Mouse (Mus musculus) urinary bladder, postnatal 14 days (tissue): ENCODE measurements around the gene Ech1.

Experiments used
- DNase-seq: peaks from one replicate; pipeline ENCODE4 v3.0.0; 2021; ENCODE audit warnings: low spot score

Ech1 gene

GRCm38 (mm10) chr7:28803756-28804155 lies 21.3 kb upstream of the Ech1 start:
- DNase-seq = no peak

- no peak for DNase-seq
Observed at GRCm38 (mm10) chr7:28806869-28807268, 18.1 kb upstream of the Ech1 start.

GRCm38 (mm10) chr7:28807641-28808220 lies 17.3 kb upstream of the Ech1 start:
- peak; percentile 46 for DNase-seq

- peak; percentile 68 for DNase-seq
Observed at GRCm38 (mm10) chr7:28808221-28808941, 16.6 kb upstream of the Ech1 start, which contains the start of gene Hnrnpl. TSS of gene Hnrnpl (plus strand) at chr7:28808541.

DNA sequence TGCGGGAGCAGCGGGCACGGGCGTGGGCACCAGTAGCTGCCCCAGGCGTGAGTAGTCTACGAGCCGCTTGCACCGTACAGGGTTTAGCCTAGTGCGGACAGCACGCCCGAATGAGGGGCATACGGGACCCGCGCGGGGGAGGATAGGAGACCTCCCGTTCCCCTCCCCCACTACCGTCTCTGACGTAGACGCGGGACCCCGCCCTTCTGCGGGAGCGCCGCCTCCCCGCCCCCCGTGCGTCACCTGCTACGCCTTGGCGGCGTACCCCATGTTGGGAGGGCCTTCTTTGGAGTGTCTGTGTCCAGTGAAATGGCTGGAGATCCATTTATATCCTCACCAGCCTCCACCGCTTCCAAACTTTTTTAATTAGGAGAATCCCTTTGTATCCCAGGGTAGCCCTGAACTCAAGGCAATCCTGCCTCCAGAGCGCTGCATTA lies 16.0 kb upstream of the Ech1 start:
- DNase-seq = peak; percentile 97

- DNase-seq = peak; percentile 68
Observed at GRCm38 (mm10) chr7:28809401-28810089, 15.5 kb upstream of the Ech1 start.

DNA sequence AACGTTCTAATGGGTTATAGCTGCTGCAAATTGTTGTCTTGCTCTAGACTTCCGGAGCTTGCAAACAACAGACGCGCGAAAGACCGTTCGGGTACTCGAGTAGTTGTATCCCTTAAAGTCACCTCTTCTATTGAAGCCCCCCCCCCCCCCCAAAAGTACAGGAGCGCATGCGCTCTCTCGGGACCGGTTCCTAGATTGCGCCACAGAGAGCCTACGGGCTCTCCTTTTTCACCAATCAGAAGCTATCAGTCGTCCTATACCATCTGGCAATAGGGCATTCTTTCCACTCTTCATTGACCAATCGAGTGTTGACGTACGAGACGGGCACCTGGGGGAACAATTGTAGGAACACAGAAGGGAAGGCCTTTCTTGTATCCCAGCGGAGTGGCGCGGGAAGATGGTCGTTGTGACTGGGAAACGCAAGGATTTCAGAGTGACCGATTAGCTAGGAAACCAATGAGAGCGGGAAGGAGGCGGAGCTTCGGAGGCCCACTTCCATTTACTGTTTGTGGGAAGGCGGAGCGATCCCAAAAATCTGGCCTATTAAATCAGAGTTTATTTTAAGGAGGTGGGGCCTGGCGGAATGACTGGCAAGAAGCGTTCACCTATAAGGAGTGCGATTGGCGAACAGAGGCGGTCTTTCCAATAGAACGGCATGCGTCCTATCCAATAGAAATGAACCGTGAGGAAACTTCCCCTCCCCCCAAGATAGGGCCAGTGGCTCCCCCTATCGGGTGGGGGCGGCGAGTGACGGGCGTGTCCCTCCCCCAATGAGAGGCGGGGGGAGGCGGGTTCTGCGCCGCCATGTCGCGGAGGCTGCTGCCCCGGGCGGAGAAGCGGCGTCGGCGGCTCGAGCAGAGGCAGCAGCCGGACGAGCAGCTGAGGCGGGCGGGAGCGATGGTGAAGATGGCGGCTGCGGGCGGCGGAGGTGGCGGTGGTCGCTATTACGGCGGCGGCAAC lies 14.6 kb upstream of the Ech1 start:
- peak; percentile 96 for DNase-seq

GRCm38 (mm10) chr7:28811228-28811627 lies 13.8 kb upstream of the Ech1 start:
- peak; percentile 94 for DNase-seq

DNA sequence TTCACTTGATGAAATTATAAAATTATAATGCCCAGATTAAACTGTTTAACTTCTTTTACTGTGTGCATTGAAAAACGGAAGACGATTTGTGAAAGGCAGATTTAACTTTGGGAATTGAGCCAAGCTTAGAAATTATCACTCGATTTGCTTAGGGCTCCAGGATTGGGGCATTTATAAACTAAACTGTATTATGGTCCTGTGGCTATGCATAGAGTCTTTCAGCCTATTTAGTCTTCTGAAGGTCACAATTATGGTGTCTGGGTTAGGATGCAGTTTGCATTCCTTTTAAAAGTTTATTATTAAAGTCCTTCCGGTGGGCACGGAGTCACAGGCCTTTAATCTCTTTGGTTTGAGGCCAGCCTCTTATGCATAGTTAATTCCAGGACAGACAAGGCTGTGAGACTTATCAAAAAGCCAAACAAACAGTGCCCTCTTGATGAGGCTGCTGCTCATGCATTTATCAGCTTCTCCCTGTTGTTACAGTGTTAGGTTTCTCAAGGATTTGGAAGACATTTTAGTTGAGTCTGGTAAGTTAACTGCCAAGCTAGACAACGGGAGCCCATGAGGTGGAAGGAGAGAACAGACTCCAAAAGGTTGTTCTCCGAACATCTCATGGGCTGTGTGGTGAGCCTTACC lies 13.3 kb upstream of the Ech1 start:
- DNase-seq = no peak

DNA sequence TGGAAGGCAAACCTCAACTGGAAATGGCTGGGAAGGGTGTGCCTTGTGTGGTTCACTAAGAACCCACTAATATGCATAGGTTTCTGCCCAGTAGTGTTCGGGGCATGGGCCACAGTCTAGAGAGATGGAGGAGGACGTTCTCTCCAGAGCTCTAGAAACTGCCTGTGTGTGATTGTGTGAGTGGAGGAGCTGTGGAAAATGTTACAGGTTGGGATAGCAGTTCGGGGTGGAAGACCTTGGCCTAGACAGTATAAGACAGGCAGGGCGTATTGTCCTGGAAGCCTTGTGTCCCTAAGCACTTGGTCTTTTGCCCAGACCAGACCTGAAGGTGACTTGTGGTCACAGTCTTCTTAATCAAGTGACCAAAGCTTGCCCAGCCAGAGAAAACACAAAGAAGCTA lies 12.6 kb upstream of the Ech1 start:
- no peak for DNase-seq

GRCm38 (mm10) chr7:28812949-28813348 lies 12.1 kb upstream of the Ech1 start:
- DNase-seq = no peak

DNA sequence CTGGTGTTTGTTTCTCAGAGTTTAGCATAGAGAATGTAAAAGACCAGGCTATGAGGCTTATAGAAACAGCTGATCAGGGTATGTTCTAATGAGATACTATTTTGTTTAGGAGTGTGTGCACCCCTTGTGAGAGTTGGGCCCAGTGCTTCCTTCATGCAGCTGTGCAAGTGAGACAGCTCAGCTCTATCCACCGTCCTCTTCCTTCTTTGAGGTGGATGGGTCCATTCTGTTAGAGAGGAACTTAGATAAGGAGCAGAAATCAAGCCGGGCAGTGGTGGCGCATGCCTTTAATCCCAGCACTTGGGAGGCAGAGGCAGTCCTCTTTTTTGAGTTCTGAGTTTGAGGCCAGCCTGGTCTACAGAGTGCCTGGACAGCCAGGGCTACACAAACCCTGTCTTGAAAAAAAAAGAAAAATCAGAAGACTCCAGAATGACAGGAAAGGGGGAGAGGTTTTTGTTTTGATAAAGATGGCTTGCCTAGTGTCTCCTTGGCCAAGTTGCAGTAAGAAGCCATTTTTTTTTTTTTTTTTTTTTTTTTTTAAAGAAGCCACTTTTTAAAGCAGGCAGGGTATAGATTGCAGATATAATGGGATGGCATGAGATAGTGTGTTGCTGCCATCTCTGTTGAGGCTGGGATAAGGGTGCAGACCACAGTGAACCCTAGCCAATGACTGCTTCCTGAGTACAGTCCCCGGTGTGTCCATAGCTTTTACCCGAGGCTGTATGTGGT lies 10.5 kb upstream of the Ech1 start:
- no peak for DNase-seq

GRCm38 (mm10) chr7:28815230-28815629 lies 9.8 kb upstream of the Ech1 start:
- no peak for DNase-seq

DNA sequence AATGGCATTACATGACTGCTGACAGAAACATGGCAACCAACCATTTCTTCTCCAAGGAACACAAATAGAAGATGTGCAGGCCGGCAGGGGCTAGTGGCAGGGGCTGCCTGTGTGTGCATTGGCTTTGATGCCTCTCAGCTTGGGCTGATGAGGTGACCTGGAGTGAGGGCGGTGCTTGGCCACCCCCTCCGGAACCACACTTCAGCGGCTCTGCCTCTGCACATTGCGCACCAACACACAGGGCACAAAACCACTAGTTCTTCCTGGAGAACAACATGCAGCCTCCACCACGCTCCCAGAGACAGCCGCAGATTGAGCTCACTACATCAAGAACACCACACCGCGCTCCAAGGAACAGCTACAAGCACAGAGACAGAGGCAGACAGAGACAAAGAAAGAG lies 8.8 kb upstream of the Ech1 start:
- no peak for DNase-seq

DNA sequence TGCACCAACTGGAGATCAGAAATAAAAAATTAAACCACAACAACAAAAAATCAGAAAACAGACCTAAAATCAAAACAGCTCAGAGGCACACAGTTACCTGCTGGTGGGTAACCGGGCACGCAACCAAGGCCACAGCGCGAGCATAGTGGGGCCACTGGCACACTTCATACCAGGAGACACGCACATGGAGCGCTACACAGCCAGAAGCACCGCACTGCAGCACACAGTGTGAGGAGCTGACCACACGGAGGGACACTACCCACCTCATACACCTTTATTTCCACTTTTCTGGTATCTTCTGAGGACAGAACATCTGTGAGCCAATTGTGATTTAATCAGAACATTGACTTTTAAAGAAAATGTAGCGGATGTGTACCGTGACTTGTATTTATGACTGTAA lies 8.1 kb upstream of the Ech1 start:
- no peak for DNase-seq

DNA sequence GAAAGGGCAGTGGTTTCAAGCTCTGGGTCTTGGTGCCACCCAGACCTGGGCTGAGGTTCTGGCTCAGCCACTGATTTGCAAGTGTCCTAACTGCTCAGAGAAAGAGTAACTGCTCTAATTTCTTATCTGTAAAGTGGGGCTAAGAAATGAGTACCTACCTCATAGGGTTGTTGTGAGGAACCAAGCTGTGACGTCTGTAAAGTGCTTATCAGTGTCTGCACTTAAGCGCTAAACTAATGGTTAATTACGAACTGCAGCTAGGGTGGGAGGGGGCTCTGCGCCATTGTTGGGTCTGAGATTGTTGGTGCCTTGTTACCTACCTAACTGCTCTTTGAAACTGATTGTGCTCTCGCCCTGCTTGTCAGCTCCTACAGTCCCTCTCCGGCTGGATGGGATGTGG lies 7.5 kb upstream of the Ech1 start:
- no peak for DNase-seq

DNA sequence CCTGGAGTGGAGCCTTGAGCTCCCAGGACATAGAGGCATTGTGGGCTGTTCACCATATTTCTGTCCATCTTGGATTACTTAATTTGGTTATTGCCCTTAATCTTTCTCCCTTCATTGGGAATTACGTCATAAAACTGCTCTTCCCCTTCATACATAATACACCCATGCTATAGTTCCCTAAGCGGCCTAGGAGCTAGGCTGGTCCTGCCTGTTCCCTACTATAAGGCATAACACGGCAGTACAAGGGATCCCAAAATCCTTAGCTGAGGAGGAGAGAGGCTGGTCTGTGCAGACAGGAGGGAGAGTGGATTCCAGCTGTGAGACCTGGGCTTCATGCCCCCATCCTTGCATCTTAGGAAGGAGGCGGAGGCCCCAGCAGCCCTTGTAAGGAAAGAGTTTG lies 7.1 kb upstream of the Ech1 start:
- DNase-seq = no peak

DNA sequence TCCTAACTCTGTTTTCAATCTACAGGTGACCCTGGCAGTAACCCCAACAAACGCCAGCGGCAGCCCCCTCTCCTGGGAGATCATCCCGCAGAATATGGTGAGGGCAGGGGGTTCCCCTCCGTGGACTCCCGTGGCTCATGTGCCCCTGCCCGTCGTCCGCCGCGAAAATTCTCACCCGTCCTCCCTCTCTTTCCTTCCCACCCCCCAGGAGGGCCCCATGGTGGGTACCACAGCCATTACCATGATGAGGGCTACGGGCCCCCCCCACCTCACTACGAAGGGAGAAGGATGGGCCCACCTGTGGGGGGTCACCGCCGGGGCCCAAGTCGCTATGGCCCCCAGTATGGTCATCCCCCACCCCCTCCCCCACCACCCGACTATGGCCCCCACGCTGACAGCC lies 6.6 kb upstream of the Ech1 start:
- no peak for DNase-seq

- DNase-seq = no peak
Observed at GRCm38 (mm10) chr7:28818861-28819452, 6.1 kb upstream of the Ech1 start.

DNA sequence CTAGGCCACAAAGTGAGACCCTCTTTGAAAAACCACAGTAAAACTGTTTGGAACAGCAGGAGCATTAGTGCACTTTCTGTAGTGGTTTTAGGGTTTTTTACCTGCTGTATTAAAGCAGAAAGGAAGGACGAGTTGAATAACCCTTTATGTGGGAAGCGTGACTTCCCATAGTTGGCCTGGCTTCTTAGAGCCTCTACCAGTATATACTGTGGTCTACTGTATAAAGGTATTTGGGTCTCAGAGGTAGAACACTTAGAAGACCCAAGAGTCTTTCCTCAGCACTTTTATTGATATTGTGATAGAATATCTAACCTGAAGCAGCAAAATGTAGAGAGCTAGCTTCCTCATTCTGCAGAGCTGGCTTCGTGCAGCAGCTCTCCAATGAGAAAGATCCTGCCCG lies 5.4 kb upstream of the Ech1 start:
- no peak for DNase-seq
